Mouse (Mus musculus) stomach, postnatal 0 days (tissue): Measurements from ENCODE around the gene Vps13d. TPM values are rescaled to one million over a fixed set of nuclear protein-coding genes. Genes with fewer than 3 reads are reported as not detected.
A peak's percentile ranks its signal among the peaks of the same experiment; 100 is the strongest.

Experiments
- ATAC-seq: fragments of 200-750 bp; cut with Nextera tagmentation; 2 replicates; pipeline ENCODE4 v1.8.0; 2017; ENCODE audit not compliant: low FRiP score, low TSS enrichment
- DNase-seq: peaks from one replicate; pipeline ENCODE4 v3.0.0-alpha.2; 2016; ENCODE audit warnings: low spot score
- H3K27ac ChIP-seq: fragments of 300-500 bp; sonication (generic); replicated peaks from 2 replicates; pipeline ENCODE4 v1.5.1; 2014; ENCODE audit warnings: mild to moderate bottlenecking, control low read depth
- H3K27me3 ChIP-seq: fragments of 300-500 bp; sonication (generic); 2 replicates; pipeline ENCODE4 v1.6.1; 2014; ENCODE audit warnings: low read length; ENCODE audit not compliant: control insufficient read depth, insufficient read depth
- H3K36me3 ChIP-seq: fragments of 300-500 bp; sonication (generic); 2 replicates; pipeline ENCODE4 v1.6.1; 2014; ENCODE audit warnings: low read length, mixed read lengths; ENCODE audit not compliant: control insufficient read depth, insufficient read depth
- H3K4me1 ChIP-seq: fragments of 300-500 bp; sonication (generic); replicated peaks from 2 replicates; pipeline ENCODE4 v1.6.1; 2014; ENCODE audit warnings: antibody characterized with exemption; ENCODE audit not compliant: control insufficient read depth, insufficient read depth
- H3K4me2 ChIP-seq: fragments of 300-500 bp; sonication (generic); replicated peaks from 2 replicates; pipeline ENCODE4 v1.6.1; 2014; ENCODE audit warnings: low read depth, mild to moderate bottlenecking, control low read depth, moderate library complexity
- H3K4me3 ChIP-seq: fragments of 300-500 bp; sonication (generic); 2 replicates; pipeline ENCODE4 v1.5.1; 2014; ENCODE audit warnings: low read depth, low read length, control low read depth
- H3K9ac ChIP-seq: fragments of 300-500 bp; sonication (generic); 2 replicates; pipeline ENCODE4 v1.6.1; 2014; ENCODE audit warnings: mild to moderate bottlenecking, low read length, control low read depth, mixed read lengths
- H3K9me3 ChIP-seq: fragments of 300-500 bp; sonication (generic); 2 replicates; pipeline ENCODE4 v1.6.1; 2016; ENCODE audit warnings: low read length; ENCODE audit not compliant: control insufficient read depth
- CTCF ChIP-seq: IDR thresholded peaks from 2 replicates; pipeline ENCODE4 v1.5.1; 2016; ENCODE audit warnings: antibody characterized with exemption, low read depth, mild to moderate bottlenecking, moderate library complexity
- EP300 ChIP-seq: optimal IDR thresholded peaks from 2 replicates; pipeline ENCODE3; 2016; ENCODE audit warnings: antibody characterized with exemption
- WGBS: fragments of 180-500 bp; shearing (Covaris S2); extraction: QIAGEN DNeasy Blood & Tissue Kit; methylation state at CpG from one replicate; pipeline ENCODE4 v1.1.7; 2014; 5-methylcytosine and 5-hydroxymethylcytosine counted together
- polyA plus RNA-seq: library from polyadenylated mRNA; unstranded; fragments of >200 nt; fragmentation: Nextera tagmentation; extraction: Ambion mirVana; gene quantifications from 2 replicates; pipeline ENCODE4 v1.2.1, GENCODE M21; 2015

Gene Vps13d
- polyA plus RNA-seq, 1 experiment from 2014 or later, result 7.2 TPM

GRCm38 (mm10) chr4:145233487-145234228 is 38.9 kb upstream of the Vps13d start:
- WGBS, result 32% methylated on average over 3 of the region's 3 CpGs
- no peak for DNase-seq
- Histone ChIP-seq H3K9ac (no peak overlapping the region), H3K9me3 (no peaks in the 10 kb centered on the region), H3K36me3 (no peaks in the 10 kb centered on the region), H3K27me3 (no peaks in the 10 kb centered on the region), H3K27ac (peak overlapping the region; percentile 81), H3K4me2 (no peak overlapping the region; the same call in 1 of the 2 replicates), H3K4me1 (no peaks in the 10 kb centered on the region), H3K4me3 (no peak overlapping the region)
- no peak for TF ChIP-seq CTCF
- peak; percentile 30; the same call in 1 of the 2 replicates for ATAC-seq

DNA sequence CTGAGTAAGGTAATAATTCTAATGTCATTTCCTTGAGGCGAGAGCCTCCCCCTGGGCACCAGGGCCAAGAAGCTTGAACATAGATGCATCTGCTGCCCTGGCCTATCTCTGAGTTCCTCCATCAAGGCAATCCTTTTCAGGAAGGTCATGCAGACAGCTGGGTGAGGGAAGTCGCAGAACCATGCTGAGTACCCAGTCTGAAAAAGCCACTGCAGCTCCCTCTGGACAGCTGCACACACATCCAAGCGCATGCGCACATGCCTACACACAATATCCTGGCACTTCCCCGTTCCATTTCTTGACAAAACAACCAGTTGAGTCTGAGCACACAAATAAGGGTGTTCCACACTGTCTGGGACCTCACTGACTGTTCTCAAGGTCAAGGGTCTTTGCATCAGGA is 36.9 kb upstream of the Vps13d start:
- TF ChIP-seq EP300 (no peak), CTCF (no peak)
- peak; percentile 66 for ATAC-seq
- Histone ChIP-seq H3K9me3 (no peaks in the 10 kb centered on the region), H3K4me3 (no peak overlapping the region), H3K27me3 (no peaks in the 10 kb centered on the region), H3K36me3 (no peaks in the 10 kb centered on the region), H3K4me1 (no peaks in the 10 kb centered on the region), H3K4me2 (no peak overlapping the region), H3K9ac (no peak overlapping the region), H3K27ac (no peak overlapping the region)
- 86% methylated on average over 5 of the region's 5 CpGs for WGBS
- no peak for DNase-seq

DNA sequence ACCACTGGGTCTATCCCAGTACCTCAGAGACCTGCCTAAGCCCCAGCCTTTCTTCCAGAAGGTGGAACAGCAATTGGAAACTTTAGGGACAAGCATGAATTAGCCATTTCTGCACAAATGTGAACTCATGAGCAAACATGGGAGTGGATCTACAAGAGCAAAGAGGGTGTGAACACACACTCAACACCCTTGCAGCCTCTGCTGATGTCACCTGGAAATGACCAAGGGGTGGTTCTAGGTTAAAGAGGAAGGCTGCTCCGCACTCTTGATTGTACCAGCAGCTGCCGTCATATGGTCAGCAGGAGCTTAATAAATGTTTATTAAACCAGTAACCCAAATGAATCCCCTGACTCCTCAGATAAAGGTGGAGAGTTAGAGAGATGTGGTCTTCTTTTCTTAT is 35.8 kb upstream of the Vps13d start:
- Histone ChIP-seq H3K36me3 (no peaks in the 10 kb centered on the region), H3K4me1 (no peaks in the 10 kb centered on the region), H3K9ac (no peak overlapping the region), H3K4me3 (no peak overlapping the region), H3K27ac (no peak overlapping the region), H3K4me2 (no peak overlapping the region), H3K27me3 (no peaks in the 10 kb centered on the region), H3K9me3 (no peaks in the 10 kb centered on the region)
- ATAC-seq (peak; percentile 86), DNase-seq (peak; percentile 41)
- WGBS, result 76% methylated on average over 2 of the region's 2 CpGs
- TF ChIP-seq CTCF, result no peak
- no peak for TF ChIP-seq EP300

GRCm38 (mm10) chr4:145229524-145230163 is 34.8 kb upstream of the Vps13d start:
- no peak for DNase-seq
- no peak overlapping the region for H3K4me2 ChIP-seq
- H3K27ac ChIP-seq, result no peak overlapping the region
- no peak for ATAC-seq
- no peak overlapping the region for H3K9ac ChIP-seq
- H3K4me3 ChIP-seq, result no peak overlapping the region
- H3K4me1 ChIP-seq, result no peaks in the 10 kb centered on the region
- 80% methylated on average over 5 of the region's 5 CpGs for WGBS
- no peak for TF ChIP-seq EP300
- no peak for TF ChIP-seq CTCF
- no peaks in the 10 kb centered on the region for H3K36me3 ChIP-seq
- H3K27me3 ChIP-seq, result no peaks in the 10 kb centered on the region
- H3K9me3 ChIP-seq, result no peaks in the 10 kb centered on the region

DNA sequence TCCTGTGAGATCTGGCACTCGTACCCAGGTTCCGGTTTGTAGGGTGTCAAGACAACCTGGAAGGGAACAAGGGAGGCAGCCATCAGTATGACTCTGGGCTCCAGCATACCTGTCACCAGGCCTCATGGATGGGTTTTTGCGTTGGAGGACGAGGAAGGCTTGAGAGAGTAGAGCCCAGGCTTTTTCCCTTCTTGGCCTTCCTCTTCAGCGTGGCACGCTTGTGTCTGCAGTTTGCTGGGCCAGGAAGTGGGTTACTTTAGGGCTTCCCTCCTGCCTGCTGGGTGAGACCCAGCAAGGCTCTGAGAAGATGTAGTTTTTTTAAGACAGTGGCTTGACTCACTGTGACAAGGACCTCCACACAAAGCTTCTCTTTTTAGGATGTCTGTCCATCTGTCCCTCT is 34.2 kb upstream of the Vps13d start:
- no peaks in the 10 kb centered on the region for H3K9me3 ChIP-seq
- H3K4me1 ChIP-seq, result no peaks in the 10 kb centered on the region
- no peak overlapping the region for H3K9ac ChIP-seq
- H3K27ac ChIP-seq, result no peak overlapping the region
- no peak overlapping the region for H3K4me3 ChIP-seq
- TF ChIP-seq EP300, result no peak
- TF ChIP-seq CTCF, result no peak
- no peaks in the 10 kb centered on the region for H3K27me3 ChIP-seq
- DNase-seq, result no peak
- no peak for ATAC-seq
- whole genome bisulfite sequencing, result 85% methylated on average over 6 of the region's 6 CpGs
- no peak overlapping the region for H3K4me2 ChIP-seq
- no peaks in the 10 kb centered on the region for H3K36me3 ChIP-seq

GRCm38 (mm10) chr4:145224613-145225012 is 29.8 kb upstream of the Vps13d start:
- no peaks in the 10 kb centered on the region for H3K36me3 ChIP-seq
- H3K9me3 ChIP-seq, result no peaks in the 10 kb centered on the region
- DNase-seq, result no peak
- no peaks in the 10 kb centered on the region for H3K27me3 ChIP-seq
- no peaks in the 10 kb centered on the region for H3K4me1 ChIP-seq
- no peak overlapping the region for H3K4me3 ChIP-seq
- no peak overlapping the region for H3K9ac ChIP-seq
- ATAC-seq, result no peak
- no peak overlapping the region for H3K4me2 ChIP-seq
- 84% methylated on average over 4 of the region's 4 CpGs for WGBS
- no peak for TF ChIP-seq EP300
- no peak for TF ChIP-seq CTCF
- no peak overlapping the region for H3K27ac ChIP-seq
